Mouse (Mus musculus) lung, embryonic 14.5 days (tissue): ENCODE measurements at regions not wholly inside any gene's neighbourhood (a gene's known extent, or its start where the extent isn't known, plus 50 kb on each side); places are given as distances from the start of the nearest gene placed in this dataset.
A peak's percentile ranks its signal among the peaks of the same experiment; 100 is the strongest.

Experiments used
- ATAC-seq: fragments of 200-750 bp; cut with Nextera tagmentation; 2 replicates; pipeline ENCODE4 v1.8.0; 2017; ENCODE audit warnings: mild to moderate bottlenecking, moderate TSS enrichment, moderate library complexity; ENCODE audit not compliant: insufficient read depth
- DNase-seq: peaks from one replicate; pipeline ENCODE4 v3.0.0-alpha.2; 2015
- H3K27ac ChIP-seq: fragments of 300-500 bp; sonication (generic); 2 replicates; pipeline ENCODE4 v1.5.1; 2014; ENCODE audit warnings: low read depth, mild to moderate bottlenecking, moderate library complexity
- H3K27me3 ChIP-seq: fragments of 300-500 bp; sonication (generic); 2 replicates; pipeline ENCODE4 v1.6.1; 2014; ENCODE audit warnings: low read length, control low read depth; ENCODE audit not compliant: insufficient read depth
- H3K36me3 ChIP-seq: fragments of 300-500 bp; sonication (generic); 2 replicates; pipeline ENCODE4 v1.6.1; 2014; ENCODE audit warnings: control low read depth; ENCODE audit not compliant: insufficient read depth
- H3K4me1 ChIP-seq: fragments of 300-500 bp; sonication (generic); 2 replicates; pipeline ENCODE4 v1.6.1; 2014; ENCODE audit warnings: antibody characterized with exemption, control low read depth; ENCODE audit not compliant: insufficient read depth
- H3K4me2 ChIP-seq: fragments of 300-500 bp; sonication (generic); 2 replicates; pipeline ENCODE4 v1.6.1; 2014; ENCODE audit warnings: mild to moderate bottlenecking
- H3K4me3 ChIP-seq: fragments of 300-500 bp; sonication (generic); 2 replicates; pipeline ENCODE4 v1.5.1; 2014; ENCODE audit warnings: low read depth, low read length
- H3K9ac ChIP-seq: fragments of 300-500 bp; sonication (generic); 2 replicates; pipeline ENCODE4 v1.6.1; 2014
- H3K9me3 ChIP-seq: fragments of 300-500 bp; sonication (generic); 2 replicates; pipeline ENCODE4 v1.6.1; 2016; ENCODE audit warnings: low read depth, low read length, control low read depth
- CTCF ChIP-seq: IDR thresholded peaks from 2 replicates; pipeline ENCODE4 v1.5.1; 2016; ENCODE audit warnings: antibody characterized with exemption, low read depth
- WGBS: fragments of 180-500 bp; shearing (Covaris S2); extraction: QIAGEN DNeasy Blood & Tissue Kit; methylation state at CpG from one replicate; pipeline ENCODE4 v1.1.7; 2014; 5-methylcytosine and 5-hydroxymethylcytosine counted together

DNA sequence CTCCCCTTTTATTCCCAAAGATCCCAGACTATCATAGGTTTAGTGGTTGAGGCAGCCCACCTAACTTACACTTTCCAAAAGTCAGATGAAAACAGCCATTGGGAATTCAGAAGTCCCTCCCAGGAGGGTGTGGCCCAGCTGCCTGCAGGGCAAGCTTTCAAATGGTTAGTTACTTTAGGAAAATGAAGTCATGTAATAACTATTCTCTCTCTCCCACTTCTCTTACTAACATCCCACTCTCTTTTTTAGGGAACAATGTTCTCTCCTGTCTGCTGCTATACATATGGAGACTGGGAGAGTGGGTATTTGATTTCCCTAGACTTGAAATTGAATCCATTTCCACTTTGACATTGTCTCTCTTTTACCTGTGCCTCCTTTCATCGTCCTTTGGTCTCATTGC, 55.0 kb downstream of the Zfp648 start:
- no peaks in the 10 kb centered on the region for H3K27me3 ChIP-seq
- H3K9me3 ChIP-seq, result no peaks in the 10 kb centered on the region
- no peak for ATAC-seq

GRCm38 (mm10) chr1:154256811-154257210, 55.8 kb downstream of the Zfp648 start:
- Histone ChIP-seq H3K4me2 (no peak overlapping the region), H3K9ac (no peak overlapping the region), H3K4me3 (no peak overlapping the region), H3K4me1 (no peaks in the 10 kb centered on the region), H3K27ac (no peak overlapping the region), H3K9me3 (no peaks in the 10 kb centered on the region), H3K36me3 (no peaks in the 10 kb centered on the region), H3K27me3 (no peaks in the 10 kb centered on the region)
- ATAC-seq (no peak), DNase-seq (no peak)
- WGBS, result 79% methylated on average over 15 of the region's 15 CpGs
- no peak for TF ChIP-seq CTCF

More for the DNA sequence above, 55.0 kb downstream of the Zfp648 start:
- no peak overlapping the region for H3K4me3 ChIP-seq
- H3K4me1 ChIP-seq, result no peaks in the 10 kb centered on the region
- WGBS, result 63% methylated on average over 1 of the region's 1 CpGs
- no peak overlapping the region for H3K27ac ChIP-seq
- no peaks in the 10 kb centered on the region for H3K36me3 ChIP-seq
- H3K9ac ChIP-seq, result no peak overlapping the region
- TF ChIP-seq CTCF, result no peak
- no peak overlapping the region for H3K4me2 ChIP-seq
- DNase-seq, result no peak

GRCm38 (mm10) chr1:154258511-154258910, 57.5 kb downstream of the Zfp648 start:
- no peak for TF ChIP-seq CTCF
- DNase-seq, result peak; percentile 2
- no peak overlapping the region for H3K4me3 ChIP-seq
- H3K9me3 ChIP-seq, result no peaks in the 10 kb centered on the region
- no peak overlapping the region for H3K4me2 ChIP-seq
- H3K4me1 ChIP-seq, result no peaks in the 10 kb centered on the region
- no peaks in the 10 kb centered on the region for H3K36me3 ChIP-seq
- no peak overlapping the region for H3K27ac ChIP-seq
- no peak overlapping the region for H3K9ac ChIP-seq
- no peak for ATAC-seq
- WGBS, result 64% methylated on average over 3 of the region's 3 CpGs
- H3K27me3 ChIP-seq, result no peaks in the 10 kb centered on the region

DNA sequence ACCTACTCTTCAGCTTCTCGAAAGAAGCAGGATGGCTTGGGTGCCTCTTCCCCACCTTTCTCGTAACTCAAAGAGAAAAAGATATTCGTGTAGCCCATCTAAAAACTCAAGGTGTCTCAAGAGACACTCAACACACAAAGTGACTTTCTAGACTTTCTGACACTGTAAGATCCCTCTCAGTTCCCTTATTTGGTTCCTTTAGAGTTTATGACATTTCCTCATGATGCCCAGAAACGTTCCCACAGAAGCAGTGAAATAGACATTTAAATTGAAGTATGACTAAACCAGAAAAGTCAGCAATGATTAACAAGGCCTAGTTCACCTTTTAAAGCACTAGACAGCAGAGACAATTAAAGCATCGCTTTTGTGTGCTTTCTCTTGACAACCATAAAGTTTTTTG, 59.4 kb downstream of the Zfp648 start:
- Histone ChIP-seq H3K36me3 (no peaks in the 10 kb centered on the region), H3K27me3 (no peaks in the 10 kb centered on the region), H3K4me2 (no peak overlapping the region), H3K4me3 (no peak overlapping the region), H3K27ac (no peak overlapping the region), H3K9me3 (no peaks in the 10 kb centered on the region), H3K4me1 (no peaks in the 10 kb centered on the region), H3K9ac (no peak overlapping the region)
- DNase-seq (no peak), ATAC-seq (no peak)
- TF ChIP-seq CTCF, result no peak
- 80% methylated on average over 5 of the region's 5 CpGs for WGBS

GRCm38 (mm10) chr1:154281438-154281837, 80.5 kb downstream of the Zfp648 start:
- ATAC-seq, result no peak

GRCm38 (mm10) chr1:154286080-154286479, 85.1 kb downstream of the Zfp648 start:
- ATAC-seq, result no peak
- Histone ChIP-seq H3K4me1 (no peaks in the 10 kb centered on the region), H3K36me3 (no peaks in the 10 kb centered on the region), H3K27ac (no peak overlapping the region), H3K9me3 (no peaks in the 10 kb centered on the region), H3K4me2 (no peak overlapping the region), H3K27me3 (no peaks in the 10 kb centered on the region), H3K4me3 (no peak overlapping the region), H3K9ac (no peak overlapping the region)
- WGBS, result 59% methylated on average over 4 of the region's 4 CpGs
- TF ChIP-seq CTCF, result no peak
- DNase-seq, result no peak

More at GRCm38 (mm10) chr1:154281438-154281837, 80.5 kb downstream of the Zfp648 start:
- WGBS, result 19% methylated on average over 8 of the region's 8 CpGs
- Histone ChIP-seq H3K4me2 (no peak overlapping the region), H3K4me1 (no peaks in the 10 kb centered on the region), H3K9me3 (no peaks in the 10 kb centered on the region), H3K27ac (no peak overlapping the region), H3K36me3 (no peaks in the 10 kb centered on the region), H3K9ac (no peak overlapping the region), H3K4me3 (no peak overlapping the region), H3K27me3 (no peaks in the 10 kb centered on the region)
- TF ChIP-seq CTCF, result peak; percentile 85
- peak; percentile 66 for DNase-seq

DNA sequence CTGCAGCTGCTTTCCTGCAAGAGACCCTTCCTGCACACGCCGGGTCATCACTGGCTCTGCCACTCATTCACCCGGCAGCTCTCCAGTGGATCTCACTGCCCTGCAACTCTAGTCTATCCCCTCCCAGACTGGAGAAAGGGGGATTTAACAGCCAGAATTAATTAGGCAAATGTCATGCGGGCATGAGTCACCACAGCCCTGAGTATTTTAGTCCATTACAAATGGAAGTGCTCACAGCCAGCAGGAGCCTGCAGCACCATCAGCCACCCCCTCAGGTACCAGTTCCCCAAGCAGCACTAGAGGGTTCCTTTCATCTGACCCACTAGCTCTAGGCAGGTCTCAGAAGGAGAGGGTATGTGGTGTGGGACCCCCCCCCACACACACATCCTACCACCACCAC, 91.7 kb downstream of the Zfp648 start:
- no peak for ATAC-seq
- no peak overlapping the region for H3K27ac ChIP-seq
- H3K4me2 ChIP-seq, result no peak overlapping the region
- no peak overlapping the region for H3K9ac ChIP-seq
- 58% methylated on average over 4 of the region's 4 CpGs for WGBS
- no peaks in the 10 kb centered on the region for H3K36me3 ChIP-seq
- H3K4me3 ChIP-seq, result no peak overlapping the region
- no peak for TF ChIP-seq CTCF
- no peaks in the 10 kb centered on the region for H3K9me3 ChIP-seq
- no peak for DNase-seq
- H3K27me3 ChIP-seq, result no peaks in the 10 kb centered on the region
- H3K4me1 ChIP-seq, result no peaks in the 10 kb centered on the region

DNA sequence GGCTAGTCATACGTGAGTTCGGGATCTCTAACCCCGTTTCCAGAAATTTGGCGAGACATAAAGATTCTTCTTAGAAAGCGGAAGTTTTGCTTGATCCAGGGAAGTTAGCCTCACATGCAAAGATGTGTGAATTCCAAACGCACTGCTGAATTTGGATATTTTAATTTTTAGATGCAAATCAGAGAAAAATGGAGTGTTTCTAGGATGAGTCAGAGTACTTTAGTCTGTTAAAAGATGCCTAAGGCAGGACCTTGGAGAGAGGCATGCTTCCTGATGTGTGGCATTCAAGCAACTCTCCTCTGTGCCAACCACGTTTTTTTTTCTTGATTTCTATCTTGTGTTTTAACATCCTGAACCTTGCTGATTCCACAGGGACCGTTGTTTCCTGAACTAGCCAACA, 95.1 kb downstream of the Zfp648 start:
- Histone ChIP-seq H3K36me3 (no peaks in the 10 kb centered on the region), H3K9me3 (no peaks in the 10 kb centered on the region), H3K4me3 (no peak overlapping the region), H3K9ac (no peak overlapping the region), H3K4me2 (no peak overlapping the region), H3K4me1 (no peaks in the 10 kb centered on the region), H3K27me3 (no peaks in the 10 kb centered on the region), H3K27ac (no peak overlapping the region)
- ATAC-seq (no peak), DNase-seq (peak; percentile 25)
- no peak for TF ChIP-seq CTCF
- WGBS, result 81% methylated on average over 8 of the region's 8 CpGs
